Mouse (Mus musculus): Measurements from ENCODE around the gene Idh1. TPM values are rescaled to one million over a fixed set of nuclear protein-coding genes. Genes with fewer than 3 reads are reported as not detected.

Idh1 gene
- polyA plus RNA-seq, 1 experiment from 2014 or later = 173 TPM

GRCm38 (mm10) chr1:65185524-65186205, 635 bp downstream of the Idh1 start:
- Histone ChIP-seq H3K27me3 (ENCODE audit: low read depth, poor library complexity, severe bottlenecking) (no peaks in the 10 kb centered on the region), H3K4me3 (peak overlapping the region; percentile 97), H3K9me3 (replicated peaks) (no peaks in the 10 kb centered on the region), H3K36me3 (no peaks in the 10 kb centered on the region), H3K4me1 (peaks cover 17% of the 10 kb centered on the region), H3K27ac (peak overlapping the region; percentile 90)
- DNase-seq (ENCODE audit: low spot score) = no peak
- 31% methylated on average over 12 of the region's 12 CpGs for WGBS

DNA sequence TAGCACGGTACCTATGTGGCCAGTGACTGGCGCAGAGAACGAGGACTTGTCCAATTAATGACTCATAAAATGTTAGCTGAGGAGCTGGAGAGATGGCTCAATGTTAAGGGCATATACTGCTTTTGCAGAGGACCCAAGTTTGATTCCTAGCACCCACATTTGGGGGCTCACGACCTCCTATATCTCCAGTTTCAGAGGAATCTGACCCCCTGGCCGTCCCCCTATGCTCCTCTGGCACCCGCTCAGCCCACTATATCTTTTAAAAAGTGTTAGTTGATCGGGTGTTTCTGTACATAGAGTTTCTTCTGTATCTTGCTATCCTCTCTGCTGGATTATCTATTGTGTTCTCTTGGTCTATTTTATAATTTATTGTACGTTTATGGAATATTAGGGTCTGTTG, 1.3 kb downstream of the Idh1 start:
- H3K4me1 ChIP-seq = peaks cover 17% of the 10 kb centered on the region
- H3K36me3 ChIP-seq = no peaks in the 10 kb centered on the region
- WGBS = 91% methylated on average over 8 of the region's 8 CpGs
- no peaks in the 10 kb centered on the region for H3K9me3 ChIP-seq (replicated peaks)
- DNase-seq (ENCODE audit: low spot score) = no peak
- no peak overlapping the region for H3K4me3 ChIP-seq
- H3K27me3 ChIP-seq (ENCODE audit: low read depth, poor library complexity, severe bottlenecking) = no peaks in the 10 kb centered on the region
- H3K27ac ChIP-seq = no peak overlapping the region

DNA sequence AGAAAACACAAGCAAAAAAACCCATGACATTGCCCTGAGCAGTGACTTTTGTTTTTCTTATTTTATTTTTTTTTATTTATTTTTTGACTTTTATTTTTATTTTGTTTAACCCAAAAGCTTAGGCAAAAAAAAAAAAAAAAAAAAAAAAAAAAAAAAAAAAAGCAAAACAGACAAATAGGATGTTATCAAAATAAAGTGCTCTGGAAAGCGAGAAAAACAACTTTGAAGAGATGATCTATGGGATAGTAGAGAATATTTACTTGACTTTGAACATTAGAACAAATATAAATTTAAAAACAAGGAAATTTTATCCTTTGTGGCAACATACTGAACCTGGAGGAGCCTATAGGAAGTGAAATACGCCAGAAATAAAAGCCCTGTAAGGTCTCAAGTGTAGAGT, 2.3 kb downstream of the Idh1 start:
- no peak for DNase-seq (ENCODE audit: low spot score)
- H3K36me3 ChIP-seq = no peaks in the 10 kb centered on the region
- WGBS = 84% methylated on average over 2 of the region's 2 CpGs

GRCm38 (mm10) chr1:65181459-65181858, 4.8 kb downstream of the Idh1 start:
- H3K4me1 ChIP-seq = peaks cover 15% of the 10 kb centered on the region; the same call in 1 of the 2 replicates
- WGBS = 95% methylated on average over 5 of the region's 5 CpGs
- no peaks in the 10 kb centered on the region for H3K36me3 ChIP-seq
- no peak overlapping the region for H3K4me3 ChIP-seq
- H3K27ac ChIP-seq = no peak overlapping the region
- no peaks in the 10 kb centered on the region for H3K9me3 ChIP-seq (replicated peaks)
- DNase-seq (ENCODE audit: low spot score) = no peak
- no peaks in the 10 kb centered on the region for H3K27me3 ChIP-seq (ENCODE audit: low read depth, poor library complexity, severe bottlenecking)

More for the DNA sequence above, 2.3 kb downstream of the Idh1 start:
- Histone ChIP-seq H3K27ac (no peak overlapping the region), H3K9me3 (replicated peaks) (no peaks in the 10 kb centered on the region), H3K4me1 (peaks cover 17% of the 10 kb centered on the region), H3K4me3 (no peak overlapping the region), H3K27me3 (ENCODE audit: low read depth, poor library complexity, severe bottlenecking) (no peaks in the 10 kb centered on the region)

DNA sequence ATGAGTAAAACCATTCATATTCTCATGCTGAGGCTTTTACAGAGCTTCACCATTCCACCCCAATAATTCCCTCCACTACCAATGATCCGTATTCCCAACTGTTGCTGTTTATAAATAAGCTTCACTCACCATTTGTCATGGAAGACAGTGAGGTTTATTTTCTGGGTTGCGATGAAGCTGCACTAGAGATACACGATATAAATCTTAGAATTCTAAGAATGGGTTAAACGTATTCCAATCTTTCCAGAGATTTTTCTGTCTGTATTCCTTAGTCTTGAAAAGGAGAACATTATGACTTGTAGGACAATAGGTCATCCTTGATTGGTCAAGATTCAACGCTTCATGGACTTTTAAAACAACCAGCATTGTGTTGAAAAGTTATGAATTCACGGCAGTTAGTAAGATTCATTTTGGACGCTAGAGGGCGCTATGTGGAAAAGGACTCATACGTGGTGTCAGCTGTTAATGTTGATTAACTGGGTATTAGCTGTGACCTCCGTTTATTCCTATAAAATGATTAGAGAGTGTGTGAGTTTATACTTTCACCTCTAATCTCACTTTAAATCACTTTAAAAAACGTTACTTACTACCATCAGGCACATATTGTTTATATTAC, 6.6 kb downstream of the Idh1 start:
- peak; percentile 44 for DNase-seq (ENCODE audit: low spot score)
- Histone ChIP-seq H3K36me3 (peaks cover 1% of the 10 kb centered on the region), H3K4me1 (peaks cover 11% of the 10 kb centered on the region; the same call in 1 of the 2 replicates), H3K27me3 (ENCODE audit: low read depth, poor library complexity, severe bottlenecking) (no peaks in the 10 kb centered on the region), H3K9me3 (replicated peaks) (no peaks in the 10 kb centered on the region), H3K27ac (peak overlapping the region; percentile 95), H3K4me3 (peak overlapping the region; percentile 82)
- WGBS = 8% methylated on average over 11 of the region's 11 CpGs

DNA sequence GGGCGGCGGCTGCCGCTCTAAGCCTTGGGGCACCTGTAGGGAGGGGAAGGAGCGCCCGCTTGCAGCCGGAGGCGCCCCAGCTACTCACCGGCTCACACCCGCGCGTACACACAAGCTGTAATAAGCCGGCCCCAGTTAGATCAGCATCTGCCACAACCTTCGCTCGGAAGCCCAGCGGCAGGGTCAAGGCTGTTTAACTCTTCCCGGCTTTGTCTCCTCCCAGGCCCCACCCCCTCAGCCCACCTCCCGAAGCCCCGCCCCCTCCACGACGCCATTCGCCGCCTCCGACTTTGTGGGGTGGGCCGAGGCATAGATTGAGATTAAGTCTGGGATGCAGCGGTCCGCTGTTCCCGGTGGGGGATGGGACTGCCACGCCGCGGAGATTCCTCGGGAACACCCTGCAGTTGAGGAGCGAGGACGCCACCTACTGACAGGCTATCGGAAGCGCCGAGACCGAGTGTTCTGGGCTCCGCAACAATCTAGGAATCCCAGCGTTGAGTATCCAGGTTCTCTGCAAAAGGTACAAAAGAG, 7.3 kb downstream of the Idh1 start:
- H3K27ac ChIP-seq = peak overlapping the region; percentile 95
- peak; percentile 97 for DNase-seq (ENCODE audit: low spot score)
- H3K36me3 ChIP-seq = peaks cover 9% of the 10 kb centered on the region
- WGBS = under 1% methylated on average over 39 of the region's 39 CpGs
- H3K9me3 ChIP-seq (replicated peaks) = no peaks in the 10 kb centered on the region
- peak overlapping the region; percentile 82 for H3K4me3 ChIP-seq
- no peaks in the 10 kb centered on the region for H3K27me3 ChIP-seq (ENCODE audit: low read depth, poor library complexity, severe bottlenecking)
- H3K4me1 ChIP-seq = peaks cover 11% of the 10 kb centered on the region; the same call in 1 of the 2 replicates

DNA sequence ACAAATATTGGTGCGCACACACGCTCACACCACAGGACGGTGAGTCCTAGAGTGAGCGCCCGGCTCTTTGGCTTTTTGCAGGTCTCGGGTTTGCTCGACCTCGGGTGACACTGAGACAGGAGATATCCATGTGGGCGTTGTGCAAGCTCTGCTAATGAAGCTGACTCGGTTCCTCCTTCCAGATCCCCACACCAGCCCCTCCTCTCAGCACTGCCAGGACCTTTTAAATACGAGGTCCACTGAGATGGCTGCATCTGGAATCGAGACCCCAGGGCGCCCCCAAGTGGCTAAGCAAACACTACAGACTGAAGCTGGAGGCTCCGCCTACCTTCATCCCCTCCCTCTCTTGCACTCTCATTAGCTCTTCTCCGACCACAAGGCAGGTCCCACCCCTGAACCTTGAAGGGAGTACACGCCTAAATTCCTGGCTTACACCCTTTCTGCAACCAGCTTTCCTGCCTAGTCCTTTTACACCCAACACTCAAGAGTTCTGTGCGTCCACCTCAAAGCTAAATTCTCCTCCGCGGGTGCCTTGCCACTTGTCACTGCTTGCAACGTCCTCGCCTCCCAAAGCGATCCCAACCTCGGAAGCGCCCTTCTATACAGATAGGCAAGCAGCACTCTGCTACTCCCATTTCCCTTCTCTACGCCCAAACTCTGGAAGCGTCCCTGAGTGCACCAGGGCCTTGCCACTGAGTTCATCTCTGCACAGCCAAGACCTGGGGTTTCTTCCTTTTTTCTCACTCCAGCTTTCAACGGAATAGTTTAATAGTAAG, 8.0 kb downstream of the Idh1 start:
- Histone ChIP-seq H3K4me1 (peaks cover 11% of the 10 kb centered on the region; the same call in 1 of the 2 replicates), H3K27ac (peak overlapping the region; percentile 95), H3K4me3 (peak overlapping the region; percentile 82), H3K27me3 (ENCODE audit: low read depth, poor library complexity, severe bottlenecking) (no peaks in the 10 kb centered on the region), H3K9me3 (replicated peaks) (no peaks in the 10 kb centered on the region), H3K36me3 (peaks cover 15% of the 10 kb centered on the region)
- 8% methylated on average over 27 of the region's 27 CpGs for WGBS
- peak; percentile 91 for DNase-seq (ENCODE audit: low spot score)

DNA sequence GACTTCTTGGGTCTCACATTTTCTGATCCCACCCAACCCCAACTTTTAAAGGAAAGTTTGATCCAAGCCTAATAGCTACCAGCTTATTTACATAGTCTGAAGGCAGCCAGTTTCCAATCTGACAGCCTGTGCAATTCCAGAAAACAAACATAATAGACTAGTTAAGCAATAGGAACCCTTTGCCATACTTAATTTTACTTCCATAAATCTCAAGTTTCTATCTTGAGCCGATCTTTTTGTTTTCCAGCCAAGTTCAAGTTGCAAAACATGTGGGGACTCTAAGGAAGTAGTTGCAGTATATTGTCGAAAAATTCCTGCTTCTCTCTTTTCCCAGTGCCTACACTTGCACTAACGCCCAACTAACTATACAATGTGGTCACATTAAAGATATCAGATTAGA, 8.8 kb downstream of the Idh1 start:
- H3K4me1 ChIP-seq = peaks cover 11% of the 10 kb centered on the region; the same call in 1 of the 2 replicates
- H3K27me3 ChIP-seq (ENCODE audit: low read depth, poor library complexity, severe bottlenecking) = no peaks in the 10 kb centered on the region
- H3K27ac ChIP-seq = no peak overlapping the region
- no peak for DNase-seq (ENCODE audit: low spot score)
- H3K36me3 ChIP-seq = peaks cover 24% of the 10 kb centered on the region
- no peaks in the 10 kb centered on the region for H3K9me3 ChIP-seq (replicated peaks)
- peak overlapping the region; percentile 82 for H3K4me3 ChIP-seq
- WGBS = 73% methylated on average over 3 of the region's 3 CpGs

DNA sequence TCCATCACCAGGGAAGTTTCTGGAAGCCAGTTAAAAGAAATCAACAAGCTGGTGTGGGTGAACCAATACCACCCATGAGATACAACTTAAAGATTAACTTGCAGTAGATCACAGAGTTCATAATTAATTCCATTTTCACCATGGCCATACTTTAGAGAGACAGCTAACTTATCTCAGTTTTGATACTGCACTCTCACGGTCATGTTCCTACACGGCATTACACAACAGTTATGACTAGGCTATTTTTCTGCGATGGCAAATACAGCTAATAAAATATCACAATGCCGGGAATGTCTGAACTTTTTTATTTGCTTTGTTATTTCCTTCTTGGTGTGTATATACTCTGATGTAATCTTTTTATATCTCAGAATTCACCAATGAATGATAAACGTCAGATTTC, 9.4 kb downstream of the Idh1 start:
- no peak for DNase-seq (ENCODE audit: low spot score)
- H3K9me3 ChIP-seq (replicated peaks) = no peaks in the 10 kb centered on the region
- peaks cover 11% of the 10 kb centered on the region; the same call in 1 of the 2 replicates for H3K4me1 ChIP-seq
- H3K4me3 ChIP-seq = no peak overlapping the region
- no peaks in the 10 kb centered on the region for H3K27me3 ChIP-seq (ENCODE audit: low read depth, poor library complexity, severe bottlenecking)
- H3K36me3 ChIP-seq = peaks cover 29% of the 10 kb centered on the region
- 89% methylated on average over 5 of the region's 5 CpGs for WGBS
- H3K27ac ChIP-seq = no peak overlapping the region

DNA sequence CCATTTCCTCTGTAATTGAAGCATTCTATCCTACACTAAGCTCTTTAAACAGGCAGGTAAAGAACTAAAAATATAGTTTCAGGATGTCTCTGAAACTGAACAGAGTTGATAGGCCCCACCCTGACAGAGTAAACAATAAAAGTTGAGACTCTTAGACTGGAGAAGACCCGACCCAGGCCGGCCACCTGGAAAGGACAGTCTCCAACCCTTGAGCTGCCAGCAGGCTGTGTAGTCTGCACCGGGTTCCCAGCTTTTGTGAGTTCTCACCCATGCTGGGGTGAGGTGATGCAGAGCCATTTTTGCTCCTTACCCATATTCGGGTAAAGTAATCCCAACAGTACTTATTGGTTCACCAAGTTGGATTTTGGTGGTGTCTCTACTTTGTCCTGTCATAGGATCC, 10.1 kb downstream of the Idh1 start:
- no peaks in the 10 kb centered on the region for H3K27me3 ChIP-seq (ENCODE audit: low read depth, poor library complexity, severe bottlenecking)
- DNase-seq (ENCODE audit: low spot score) = no peak
- WGBS = 80% methylated on average over 4 of the region's 4 CpGs
- peaks cover 11% of the 10 kb centered on the region; the same call in 1 of the 2 replicates for H3K4me1 ChIP-seq
- no peaks in the 10 kb centered on the region for H3K9me3 ChIP-seq (replicated peaks)
- no peak overlapping the region for H3K27ac ChIP-seq
- H3K36me3 ChIP-seq = peaks cover 36% of the 10 kb centered on the region
- H3K4me3 ChIP-seq = no peak overlapping the region

DNA sequence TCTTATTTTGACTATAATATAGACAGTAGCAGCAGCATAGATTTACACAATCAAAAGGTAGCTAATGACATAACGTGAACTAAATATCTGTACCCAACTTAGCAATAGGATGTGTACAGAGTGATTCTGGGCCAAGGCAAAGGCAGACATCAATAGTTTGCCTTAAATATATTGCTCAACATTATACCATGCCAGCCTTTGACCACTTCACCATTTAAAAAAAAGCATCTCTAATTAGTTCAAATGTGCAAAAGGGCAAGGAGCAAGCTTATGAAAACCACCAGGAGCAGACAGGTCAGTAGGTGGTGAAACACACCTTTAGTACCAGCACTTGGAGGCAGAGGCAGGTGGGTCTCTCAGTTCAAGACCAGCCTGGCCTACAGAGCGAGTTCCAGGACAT, 12.6 kb downstream of the Idh1 start:
- Histone ChIP-seq H3K4me1 (peaks cover 11% of the 10 kb centered on the region; the same call in 1 of the 2 replicates), H3K27ac (no peak overlapping the region), H3K27me3 (ENCODE audit: low read depth, poor library complexity, severe bottlenecking) (no peaks in the 10 kb centered on the region), H3K36me3 (peaks cover 61% of the 10 kb centered on the region), H3K4me3 (no peak overlapping the region), H3K9me3 (replicated peaks) (no peaks in the 10 kb centered on the region)
- no peak for DNase-seq (ENCODE audit: low spot score)
- WGBS = 93% methylated on average over 2 of the region's 2 CpGs

DNA sequence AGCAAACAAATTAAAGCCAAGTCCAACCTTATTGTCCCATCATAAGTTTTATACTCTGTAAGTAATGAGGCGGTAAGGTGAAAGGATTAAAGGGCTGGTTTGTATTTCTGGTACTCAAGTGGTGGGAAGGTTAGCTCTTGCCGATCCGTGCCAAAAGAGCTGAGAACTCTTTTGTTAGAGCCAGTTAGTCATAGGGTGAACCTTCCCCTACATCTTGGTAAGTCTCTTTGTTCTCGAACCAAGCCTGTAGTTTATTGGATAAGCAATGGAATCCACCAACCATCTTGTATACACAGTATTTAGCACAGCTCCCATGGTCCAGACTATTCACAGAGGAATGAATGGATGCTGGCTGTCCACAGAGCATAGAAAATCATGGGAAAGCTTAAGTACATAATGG, 14.7 kb downstream of the Idh1 start:
- H3K27ac ChIP-seq = no peak overlapping the region
- H3K36me3 ChIP-seq = peaks cover 82% of the 10 kb centered on the region
- 94% methylated on average over 4 of the region's 4 CpGs for WGBS
- no peak for DNase-seq (ENCODE audit: low spot score)
- no peaks in the 10 kb centered on the region for H3K27me3 ChIP-seq (ENCODE audit: low read depth, poor library complexity, severe bottlenecking)
- 0 out of 2 replicates have a peak, but pooled peaks cover 3% of the 10 kb centered on the region for H3K4me1 ChIP-seq
- H3K9me3 ChIP-seq (replicated peaks) = no peaks in the 10 kb centered on the region
- no peak overlapping the region for H3K4me3 ChIP-seq

DNA sequence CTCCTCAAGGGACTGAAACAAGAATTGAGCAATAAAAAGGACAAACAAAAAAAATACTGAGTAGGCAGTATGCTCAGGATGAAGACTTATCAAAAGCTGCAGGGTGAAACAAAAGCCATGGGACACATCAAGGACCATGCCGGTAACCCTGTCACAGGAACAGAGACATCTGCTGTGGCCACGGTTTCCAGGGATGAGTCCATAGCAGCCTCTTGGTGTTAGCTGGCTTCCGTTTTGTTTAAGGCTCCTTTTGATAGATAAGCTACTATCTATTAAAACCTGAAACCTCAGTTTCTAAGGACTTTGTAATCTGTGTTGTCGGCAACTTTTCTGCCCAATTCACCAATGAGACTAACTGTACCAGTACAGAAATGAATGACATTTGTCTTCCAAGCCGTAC, 16.4 kb downstream of the Idh1 start:
- Histone ChIP-seq H3K27me3 (ENCODE audit: low read depth, poor library complexity, severe bottlenecking) (no peaks in the 10 kb centered on the region), H3K4me3 (no peak overlapping the region), H3K36me3 (peaks cover 98% of the 10 kb centered on the region), H3K9me3 (replicated peaks) (no peaks in the 10 kb centered on the region), H3K27ac (no peak overlapping the region), H3K4me1 (no peaks in the 10 kb centered on the region)
- no peak for DNase-seq (ENCODE audit: low spot score)
- 91% methylated on average over 5 of the region's 5 CpGs for WGBS

Data from limb, embryonic 10.5 days (tissue).